Mouse (Mus musculus): Measurements from ENCODE around the gene Prdm12. TPM values are rescaled to one million over a fixed set of nuclear protein-coding genes. Genes with fewer than 3 reads are reported as not detected.

The Prdm12 gene
- polyA plus RNA-seq, 1 experiment = not detected

- Histone ChIP-seq H3ac (ENCODE audit: control insufficient read depth, insufficient read length, low read depth) (no peak overlapping the region), H3K79me2 (ENCODE audit: control insufficient read depth, insufficient read depth) (no peaks in the 10 kb centered on the region), H3K4me3 (ENCODE audit: insufficient read depth, poor library complexity, severe bottlenecking) (no peak overlapping the region), H3K36me3 (ENCODE audit: control insufficient read depth, insufficient read depth) (no peaks in the 10 kb centered on the region), H3K27me3 (ENCODE audit: control insufficient read depth, insufficient read depth, insufficient read length) (peaks cover 84% of the 10 kb centered on the region), H3K79me3 (ENCODE audit: low read depth) (no peaks in the 10 kb centered on the region)
- no peak for TF ChIP-seq MAX (IDR thresholded peaks at IDR 0.05)
- no peak for TF ChIP-seq MYOG (IDR thresholded peaks at IDR 0.05; ENCODE audit: control insufficient read depth, extremely low read depth, insufficient read length)
- no peak for TF ChIP-seq FOSL1 (IDR thresholded peaks at IDR 0.05; ENCODE audit: insufficient read depth, low read length, poor library complexity, severe bottlenecking)
- TF ChIP-seq MYOD1 (IDR thresholded peaks at IDR 0.05; ENCODE audit: control insufficient read depth, insufficient read length, low read depth) = no peak
- no peak for TF ChIP-seq USF1 (IDR thresholded peaks at IDR 0.05; ENCODE audit: low read depth)
- TF ChIP-seq CEBPB (IDR thresholded peaks at IDR 0.05; ENCODE audit: low read depth) = no peak
- no peak for TF ChIP-seq CTCF (IDR thresholded peaks at IDR 0.05; ENCODE audit: control insufficient read depth, insufficient read depth, insufficient read length)
These were observed 4.3 kb upstream of the Prdm12 start for GRCm38 (mm10) chr2:31635281-31636137.

- Histone ChIP-seq H3K27me3 (ENCODE audit: control insufficient read depth, insufficient read depth, insufficient read length) (peaks cover 88% of the 10 kb centered on the region), H3K4me3 (ENCODE audit: insufficient read depth, poor library complexity, severe bottlenecking) (no peak overlapping the region)
These were observed 3.6 kb upstream of the Prdm12 start for GRCm38 (mm10) chr2:31636138-31636741.

GRCm38 (mm10) chr2:31636742-31637141, 3.1 kb upstream of the Prdm12 start:
- H3ac ChIP-seq (ENCODE audit: control insufficient read depth, insufficient read length, low read depth) = no peak overlapping the region
- peaks cover 93% of the 10 kb centered on the region for H3K27me3 ChIP-seq (ENCODE audit: control insufficient read depth, insufficient read depth, insufficient read length)
- no peaks in the 10 kb centered on the region for H3K79me2 ChIP-seq (ENCODE audit: control insufficient read depth, insufficient read depth)
- H3K79me3 ChIP-seq (ENCODE audit: low read depth) = no peaks in the 10 kb centered on the region
- H3K36me3 ChIP-seq (ENCODE audit: control insufficient read depth, insufficient read depth) = no peaks in the 10 kb centered on the region
- no peak for TF ChIP-seq MAX (IDR thresholded peaks at IDR 0.05)
- no peak for TF ChIP-seq USF1 (IDR thresholded peaks at IDR 0.05; ENCODE audit: low read depth)
- TF ChIP-seq CEBPB (IDR thresholded peaks at IDR 0.05; ENCODE audit: low read depth) = no peak
- TF ChIP-seq CTCF (IDR thresholded peaks at IDR 0.05; ENCODE audit: control insufficient read depth, insufficient read depth, insufficient read length) = no peak
- no peak for TF ChIP-seq MYOD1 (IDR thresholded peaks at IDR 0.05; ENCODE audit: control insufficient read depth, insufficient read length, low read depth)
- no peak for TF ChIP-seq MYOG (IDR thresholded peaks at IDR 0.05; ENCODE audit: control insufficient read depth, extremely low read depth, insufficient read length)
- TF ChIP-seq FOSL1 (IDR thresholded peaks at IDR 0.05; ENCODE audit: insufficient read depth, low read length, poor library complexity, severe bottlenecking) = no peak
- no peak overlapping the region for H3K4me3 ChIP-seq (ENCODE audit: insufficient read depth, poor library complexity, severe bottlenecking)

More at GRCm38 (mm10) chr2:31636138-31636741, 3.6 kb upstream of the Prdm12 start:
- Histone ChIP-seq H3K79me2 (ENCODE audit: control insufficient read depth, insufficient read depth) (no peaks in the 10 kb centered on the region), H3K36me3 (ENCODE audit: control insufficient read depth, insufficient read depth) (no peaks in the 10 kb centered on the region), H3ac (ENCODE audit: control insufficient read depth, insufficient read length, low read depth) (no peak overlapping the region), H3K79me3 (ENCODE audit: low read depth) (no peaks in the 10 kb centered on the region)
- TF ChIP-seq MAX (IDR thresholded peaks at IDR 0.05) (no peak), FOSL1 (IDR thresholded peaks at IDR 0.05; ENCODE audit: insufficient read depth, low read length, poor library complexity, severe bottlenecking) (no peak), CTCF (IDR thresholded peaks at IDR 0.05; ENCODE audit: control insufficient read depth, insufficient read depth, insufficient read length) (no peak), MYOD1 (IDR thresholded peaks at IDR 0.05; ENCODE audit: control insufficient read depth, insufficient read length, low read depth) (no peak), USF1 (IDR thresholded peaks at IDR 0.05; ENCODE audit: low read depth) (no peak)

- H3K4me3 ChIP-seq (ENCODE audit: insufficient read depth, poor library complexity, severe bottlenecking) = no peak overlapping the region
- H3ac ChIP-seq (ENCODE audit: control insufficient read depth, insufficient read length, low read depth) = no peak overlapping the region
- H3K79me3 ChIP-seq (ENCODE audit: low read depth) = no peaks in the 10 kb centered on the region
- TF ChIP-seq USF1 (IDR thresholded peaks at IDR 0.05; ENCODE audit: low read depth) = no peak
- no peaks in the 10 kb centered on the region for H3K36me3 ChIP-seq (ENCODE audit: control insufficient read depth, insufficient read depth)
- H3K27me3 ChIP-seq (ENCODE audit: control insufficient read depth, insufficient read depth, insufficient read length) = peaks cover 93% of the 10 kb centered on the region
- H3K79me2 ChIP-seq (ENCODE audit: control insufficient read depth, insufficient read depth) = no peaks in the 10 kb centered on the region
These were observed 2.5 kb upstream of the Prdm12 start for GRCm38 (mm10) chr2:31637311-31637710.

GRCm38 (mm10) chr2:31637807-31638206, 2.0 kb upstream of the Prdm12 start:
- no peaks in the 10 kb centered on the region for H3K79me2 ChIP-seq (ENCODE audit: control insufficient read depth, insufficient read depth)
- no peak overlapping the region for H3K4me3 ChIP-seq (ENCODE audit: insufficient read depth, poor library complexity, severe bottlenecking)
- H3K79me3 ChIP-seq (ENCODE audit: low read depth) = no peaks in the 10 kb centered on the region
- no peaks in the 10 kb centered on the region for H3K36me3 ChIP-seq (ENCODE audit: control insufficient read depth, insufficient read depth)
- peaks cover 94% of the 10 kb centered on the region for H3K27me3 ChIP-seq (ENCODE audit: control insufficient read depth, insufficient read depth, insufficient read length)
- H3ac ChIP-seq (ENCODE audit: control insufficient read depth, insufficient read length, low read depth) = no peak overlapping the region
- TF ChIP-seq MYOD1 (IDR thresholded peaks at IDR 0.05; ENCODE audit: control insufficient read depth, insufficient read length, low read depth) = no peak
- TF ChIP-seq FOSL1 (IDR thresholded peaks at IDR 0.05; ENCODE audit: insufficient read depth, low read length, poor library complexity, severe bottlenecking) = no peak
- TF ChIP-seq MYOG (IDR thresholded peaks at IDR 0.05; ENCODE audit: control insufficient read depth, extremely low read depth, insufficient read length) = no peak
- no peak for TF ChIP-seq CEBPB (IDR thresholded peaks at IDR 0.05; ENCODE audit: low read depth)
- TF ChIP-seq MAX (IDR thresholded peaks at IDR 0.05) = no peak
- no peak for TF ChIP-seq USF1 (IDR thresholded peaks at IDR 0.05; ENCODE audit: low read depth)
- TF ChIP-seq CTCF (IDR thresholded peaks at IDR 0.05; ENCODE audit: control insufficient read depth, insufficient read depth, insufficient read length) = no peak

All from C2C12 (cell line).